Mouse (Mus musculus) spleen, postnatal 36 days (tissue): Measurements from ENCODE around the gene Gas2l2.
A peak's percentile ranks its signal among the peaks of the same experiment; 100 is the strongest.

Experiments used
- DNase-seq, 2 experiments: peaks; one replicate each; pipeline ENCODE4 v3.0.0; 2022; ENCODE audit warnings: low spot score in 2 of 2, mixed read lengths in 1 of 2

Gas2l2 gene

DNA sequence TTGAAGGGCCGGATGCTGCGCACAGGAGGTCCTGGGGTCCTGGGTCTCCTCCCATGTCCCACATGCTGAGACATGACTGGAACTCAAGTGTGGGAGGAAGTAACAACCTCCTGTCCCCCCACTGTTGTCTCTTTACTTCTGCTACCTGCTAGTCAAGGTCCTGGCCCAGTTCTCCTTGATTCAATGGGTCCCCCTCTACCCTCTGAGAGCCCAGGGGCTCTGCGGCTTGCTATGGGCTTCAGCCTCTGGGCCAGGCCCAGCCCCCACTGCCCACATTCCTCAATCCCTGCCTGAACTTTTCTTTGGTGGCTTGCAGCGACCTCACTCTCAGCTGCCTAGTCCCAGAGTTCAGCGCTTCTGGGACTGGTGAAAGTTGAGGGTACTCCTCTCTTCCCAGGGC, at the start of gene Gas2l2:
Gene Gas2l2 (minus strand): TSS at position 101 of the 400 bp plus-strand sequence.
- DNase-seq, result no peak

DNA sequence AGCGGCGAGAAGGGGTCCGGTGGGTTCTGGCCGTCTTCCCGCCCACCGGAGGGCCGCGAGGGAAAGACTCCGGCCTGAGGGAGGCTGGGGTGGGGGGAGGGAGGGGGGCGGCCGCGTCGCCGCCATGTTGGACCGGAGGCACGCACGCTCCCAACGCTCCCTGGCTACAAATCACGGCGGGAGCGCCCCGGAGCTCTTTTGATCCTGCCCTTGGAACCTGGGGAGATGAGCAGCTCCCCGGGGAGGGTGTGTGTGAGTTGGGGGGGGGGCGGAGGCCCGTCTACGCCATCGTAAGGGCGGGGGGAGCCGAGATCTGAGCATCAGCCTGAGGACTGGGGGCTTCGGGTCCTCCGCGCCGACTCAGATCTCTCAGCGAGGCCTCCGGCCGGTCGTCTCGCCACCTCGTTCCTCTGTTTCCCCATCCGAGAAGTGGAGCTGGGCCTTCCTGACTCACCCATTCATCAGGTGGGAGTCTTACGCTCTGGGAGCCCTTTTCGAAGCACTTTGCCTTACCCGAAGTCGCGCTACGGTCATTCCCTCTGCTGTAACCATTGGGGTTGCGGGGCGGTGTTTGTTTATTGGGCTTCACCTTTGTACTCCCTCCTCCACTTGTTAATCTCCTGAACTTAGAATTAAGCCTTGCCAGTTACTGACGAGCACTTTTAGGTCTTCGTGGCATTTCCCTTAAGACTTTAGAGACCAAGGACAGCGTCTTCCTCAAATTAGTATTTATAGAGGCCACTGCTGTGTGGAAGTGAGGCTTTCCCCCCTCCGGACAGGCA, 44.2 kb upstream of the Gas2l2 start:
- DNase-seq, result no peak

DNA sequence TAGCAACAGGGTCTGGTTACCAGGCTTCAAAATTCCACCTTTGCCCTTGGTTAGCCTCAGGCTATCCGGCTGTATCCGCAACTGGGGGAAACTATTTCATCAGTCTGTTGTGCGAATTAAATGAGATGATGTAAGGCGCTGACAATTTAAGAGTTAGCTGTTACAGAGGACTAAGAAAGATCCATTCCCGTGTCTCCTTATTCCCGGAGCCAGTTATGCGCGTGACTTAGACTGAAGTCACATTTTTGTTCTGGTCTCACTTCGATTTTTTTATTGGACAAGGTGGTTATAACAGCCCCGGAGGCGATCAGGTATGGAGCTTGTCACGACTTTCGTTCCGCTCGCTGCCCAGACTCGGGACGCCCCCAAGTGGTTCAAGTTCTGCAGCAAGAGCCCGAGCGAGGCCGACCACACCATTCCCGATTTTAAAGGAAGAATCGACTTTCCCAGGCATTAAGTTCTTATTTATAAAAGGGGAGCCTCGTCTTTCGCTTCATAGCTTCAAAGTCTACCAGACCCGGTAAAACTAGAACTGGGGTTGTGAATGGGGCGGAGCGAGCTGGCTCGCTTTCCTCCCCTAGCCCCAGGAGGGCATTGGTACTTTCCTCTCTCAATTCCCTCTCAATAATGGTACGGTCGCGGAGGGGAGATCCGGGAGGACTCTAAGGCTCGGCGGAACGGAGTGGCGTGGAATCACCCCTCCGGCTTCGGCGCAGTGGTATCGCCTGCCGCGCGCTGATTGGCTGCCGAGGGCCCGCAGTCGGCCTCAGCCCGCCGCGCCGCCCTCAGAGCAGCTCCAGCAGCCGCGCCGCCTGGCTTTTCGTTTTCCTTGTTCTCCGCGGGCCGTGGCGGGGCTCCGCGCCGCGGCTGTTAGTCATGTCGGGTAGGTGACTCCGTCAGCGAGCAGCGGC, 43.3 kb upstream of the Gas2l2 start, which contains the start of gene Taf15:
Gene Taf15 (plus strand): TSS at position 763 of the 911 bp plus-strand sequence.
- DNase-seq, result peak; percentile 98

DNA sequence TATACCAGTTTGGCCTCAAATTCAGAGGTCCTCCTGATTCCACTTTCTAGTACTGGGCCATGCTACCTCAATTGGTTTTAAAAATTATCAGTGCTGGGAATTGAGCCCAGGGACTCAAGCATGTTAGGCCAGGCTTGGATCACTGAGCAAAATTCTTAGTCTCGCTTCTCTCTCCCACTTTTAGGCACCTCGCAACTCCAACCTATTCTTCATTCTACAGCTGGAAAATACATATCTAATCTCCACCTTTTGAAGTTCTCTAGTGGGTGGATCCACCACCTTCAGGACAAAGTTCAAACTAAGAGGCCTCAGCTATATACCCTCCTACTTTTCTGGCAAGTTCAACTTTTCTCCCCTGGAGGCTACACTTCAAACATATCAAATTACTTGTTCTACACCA, 42.5 kb upstream of the Gas2l2 start:
- no peak for DNase-seq

DNA sequence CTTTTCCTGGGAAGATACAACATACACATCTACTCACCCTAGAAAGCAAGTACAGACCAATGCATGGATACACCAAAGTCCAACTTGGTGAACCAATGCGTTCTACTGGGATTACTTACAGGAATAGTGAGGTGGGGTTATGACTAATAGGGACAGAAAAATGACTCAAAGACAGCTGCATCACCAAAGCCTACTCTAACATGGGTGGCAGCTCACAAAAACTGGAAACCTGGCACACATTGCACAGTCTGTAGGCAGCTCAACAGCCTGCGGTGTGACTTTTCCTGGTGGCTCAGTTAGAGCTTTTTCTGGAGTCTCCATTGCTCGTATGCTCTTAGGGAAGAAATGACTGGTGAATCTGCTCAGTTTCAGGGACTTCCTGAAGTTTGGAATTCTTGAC, 39.5 kb upstream of the Gas2l2 start:
- DNase-seq, result no peak

DNA sequence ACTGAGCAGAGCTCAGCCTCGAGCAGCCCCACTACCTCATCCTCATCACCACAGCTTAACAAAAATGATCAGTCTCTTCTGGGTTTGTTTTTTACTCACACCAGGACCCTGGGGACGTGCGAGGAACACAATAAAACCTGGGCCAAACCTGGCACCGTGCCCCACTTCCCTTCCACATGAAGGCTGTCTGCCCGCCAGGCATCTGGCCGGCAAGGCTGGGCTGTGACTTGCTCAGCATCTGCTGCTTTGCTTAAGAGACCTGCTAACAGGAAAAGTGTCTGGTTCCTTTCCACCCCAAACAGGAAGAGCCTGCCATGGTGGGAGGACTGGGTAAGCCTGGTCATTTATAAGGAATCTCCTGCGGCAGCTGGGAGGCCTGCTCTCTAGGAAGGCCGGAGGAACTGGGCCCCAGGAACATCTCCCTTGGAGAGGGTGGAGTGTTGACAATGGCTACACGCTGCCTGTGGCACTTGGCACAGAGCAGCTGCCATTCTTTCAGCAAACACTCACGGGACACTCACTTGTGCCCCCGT, 37.9 kb upstream of the Gas2l2 start:
- no peak for DNase-seq

DNA sequence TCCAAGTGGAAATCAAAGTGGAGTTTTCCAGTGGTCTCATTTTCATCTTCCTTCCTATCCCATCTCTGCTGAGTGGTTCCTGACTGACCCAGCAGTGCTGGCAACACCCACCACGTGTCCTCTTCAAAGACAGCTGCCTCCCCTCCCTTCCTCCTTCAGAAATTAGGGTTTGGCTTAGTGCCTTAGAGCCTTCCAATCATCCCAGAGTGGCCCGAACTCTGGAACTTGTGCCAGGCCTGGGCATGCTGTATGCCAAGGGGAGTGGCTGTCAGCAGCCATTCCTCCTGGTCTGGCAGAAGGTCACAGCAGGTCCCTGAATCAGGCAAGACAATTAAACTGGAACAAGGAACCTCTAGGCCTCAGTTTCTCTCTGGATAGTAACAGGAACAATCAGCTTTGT, 36.7 kb upstream of the Gas2l2 start:
- no peak for DNase-seq

DNA sequence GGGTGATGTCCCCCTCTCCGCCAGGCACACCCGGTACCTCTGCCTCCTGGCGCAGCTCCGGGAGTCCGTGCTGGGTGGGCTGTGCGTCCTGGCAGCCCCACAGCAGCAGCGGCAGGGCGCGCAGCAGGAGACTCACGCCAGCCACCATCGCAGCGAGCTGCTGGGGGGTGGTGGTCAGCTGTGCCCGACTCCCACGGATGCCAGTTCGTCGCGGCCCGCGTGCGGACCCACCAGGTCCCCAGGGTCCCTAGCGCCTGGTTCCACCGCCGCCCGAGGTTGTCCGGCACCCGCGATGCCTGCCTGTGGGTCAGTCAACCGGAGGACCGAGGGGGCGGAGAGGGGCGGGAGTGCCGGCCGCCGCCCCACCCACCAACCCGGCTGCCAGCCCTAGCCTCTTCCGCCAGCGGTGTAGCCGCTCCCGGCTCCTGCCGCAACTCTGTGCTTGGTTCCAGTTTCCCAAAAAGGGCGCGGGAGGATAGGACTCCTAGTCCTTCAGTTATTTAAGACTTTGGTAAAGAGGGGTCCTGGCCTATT, 33.5 kb upstream of the Gas2l2 start, which contains the start of gene Mmp28:
Gene Mmp28 (minus strand): TSS at position 361 of the 534 bp plus-strand sequence.
- peak in 1 of 2 experiments; percentile 35 for DNase-seq

DNA sequence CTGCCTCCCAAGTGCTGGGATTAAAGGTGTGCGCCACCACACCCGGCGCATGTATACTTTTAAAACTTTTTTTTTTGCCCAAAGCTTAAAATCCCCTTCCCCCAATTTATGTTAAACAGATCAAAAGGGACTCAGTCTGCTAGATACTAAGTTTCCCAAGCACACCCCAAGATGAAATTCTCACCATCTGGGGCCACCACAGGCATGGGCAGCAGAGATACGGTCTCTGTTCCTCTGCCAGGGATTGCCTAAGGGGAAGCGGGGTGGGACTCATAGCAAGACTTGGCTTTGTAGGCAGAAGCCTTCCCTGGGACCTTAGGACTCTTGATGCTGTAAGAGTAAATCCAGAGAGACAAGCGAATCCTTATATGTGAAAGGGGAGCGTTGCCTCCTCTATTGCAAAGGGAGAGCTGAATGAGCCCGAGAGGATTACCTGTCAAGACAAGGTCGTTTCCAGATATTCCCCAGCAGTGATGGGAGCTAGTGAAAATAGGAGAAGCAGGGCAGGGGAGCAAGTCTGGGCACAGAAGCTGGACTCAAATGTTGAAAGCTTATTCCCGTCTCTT, 32.3 kb upstream of the Gas2l2 start:
- no peak for DNase-seq

DNA sequence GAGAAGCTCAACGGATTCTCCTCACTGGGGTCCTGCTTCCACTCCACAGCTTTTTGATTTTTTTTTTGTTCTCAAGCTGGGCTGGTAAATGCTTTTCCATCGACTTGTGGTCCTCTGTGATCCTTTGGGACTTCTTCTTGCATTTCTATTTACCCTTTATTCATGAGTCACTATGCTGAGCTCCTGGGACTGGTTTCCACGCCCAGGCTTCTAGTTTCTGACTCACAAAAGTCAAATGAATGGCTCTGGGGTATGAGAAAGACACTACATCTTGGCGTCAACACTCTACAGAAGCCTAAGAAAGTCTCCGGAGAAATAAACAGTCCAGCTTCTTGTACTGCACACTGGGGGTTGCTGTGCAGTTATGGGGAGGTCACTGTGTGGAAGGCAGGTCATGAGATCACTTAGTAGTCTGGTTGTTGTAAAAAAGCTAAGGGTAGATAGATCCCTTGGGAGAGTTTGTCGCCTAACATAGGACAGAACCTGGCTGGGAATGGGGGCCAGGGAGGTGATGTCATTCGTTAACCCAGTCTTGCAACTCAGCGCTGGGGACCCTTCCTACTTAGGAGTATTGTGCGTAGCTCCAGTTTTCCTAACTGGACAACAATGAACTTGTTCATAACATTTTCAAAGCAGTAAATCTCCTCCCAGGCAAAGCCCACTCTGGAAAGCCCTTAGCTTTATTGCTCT, 28.8 kb upstream of the Gas2l2 start:
- DNase-seq, result no peak

DNA sequence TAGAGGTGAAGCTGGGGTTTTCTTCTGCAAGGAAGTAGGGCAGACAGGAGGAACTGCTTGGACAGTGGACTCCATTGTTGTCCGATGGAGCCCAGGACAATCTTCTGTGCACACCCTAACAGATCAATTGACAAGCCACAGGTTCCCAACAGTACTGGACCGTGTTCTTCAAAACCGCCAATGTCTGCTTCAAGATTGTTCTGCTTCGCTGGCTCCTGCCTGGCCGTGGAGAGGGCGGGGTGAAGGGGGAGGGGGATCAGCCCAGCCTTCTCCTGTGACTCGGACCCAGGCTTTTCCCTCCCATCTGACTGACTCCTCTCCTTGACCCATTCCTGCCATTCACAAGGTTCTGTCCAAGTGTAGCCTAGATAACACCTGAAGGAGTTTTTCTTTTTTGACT, 28.0 kb upstream of the Gas2l2 start:
- DNase-seq, result no peak

DNA sequence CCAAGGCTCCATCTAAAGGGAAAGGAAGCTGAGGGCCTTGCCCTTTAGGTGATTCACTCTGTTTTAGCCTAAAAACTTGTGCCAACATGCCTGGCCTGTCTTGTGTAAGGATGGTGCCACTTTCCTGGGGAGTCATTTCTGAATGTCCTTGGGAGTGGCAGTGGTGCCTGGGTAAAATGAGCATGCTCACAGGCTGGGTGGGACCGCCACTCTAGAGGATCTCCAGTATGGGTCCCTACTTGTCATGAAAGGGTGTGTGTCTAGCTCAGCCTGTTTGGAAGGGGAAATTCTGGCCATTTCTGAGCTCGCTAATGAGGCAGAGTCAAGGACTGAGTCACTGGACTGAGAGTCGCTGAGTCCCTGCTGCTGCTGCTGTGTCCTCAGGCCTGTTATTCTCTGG, 26.4 kb upstream of the Gas2l2 start:
- DNase-seq, result no peak

DNA sequence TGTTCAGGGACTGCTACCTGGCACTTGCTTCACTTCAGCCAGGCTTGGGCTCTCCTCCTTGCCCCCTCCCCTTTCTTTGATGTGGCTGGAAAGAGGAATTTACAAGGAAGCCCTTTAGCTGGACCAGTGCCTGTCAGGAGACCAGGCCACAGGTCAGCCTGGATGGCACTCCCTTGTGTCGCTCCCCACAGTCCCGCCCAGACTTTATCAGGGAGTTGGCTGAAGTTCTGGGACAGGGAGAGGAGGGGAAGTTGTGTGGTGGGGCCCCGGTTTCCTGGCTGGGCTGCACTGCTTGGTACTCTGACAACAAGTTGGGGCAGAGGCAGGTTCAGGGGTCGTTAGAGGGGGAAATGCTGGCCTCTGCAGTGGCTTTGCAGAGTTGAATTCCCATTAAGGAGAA, 25.3 kb upstream of the Gas2l2 start:
- DNase-seq, result no peak

DNA sequence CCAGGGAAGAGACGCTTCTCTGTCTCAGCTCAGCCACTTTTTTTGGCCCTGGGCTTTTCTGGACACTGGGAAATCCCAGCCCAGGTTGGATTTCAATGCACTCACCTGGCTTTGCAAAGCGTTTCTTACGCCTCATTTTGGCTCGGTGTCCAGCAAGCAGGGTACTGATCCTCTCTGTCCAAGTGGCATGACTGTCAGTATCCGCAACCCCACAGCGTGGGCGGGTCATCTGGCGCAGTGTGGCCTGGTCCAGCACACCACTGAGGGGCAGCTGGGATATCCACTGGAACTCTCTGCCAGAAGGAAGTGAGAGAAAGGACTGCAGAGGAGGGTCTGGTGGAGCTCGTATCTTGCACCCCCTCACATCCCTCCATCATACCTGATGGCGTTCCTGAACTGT, 22.0 kb upstream of the Gas2l2 start:
- no peak for DNase-seq

DNA sequence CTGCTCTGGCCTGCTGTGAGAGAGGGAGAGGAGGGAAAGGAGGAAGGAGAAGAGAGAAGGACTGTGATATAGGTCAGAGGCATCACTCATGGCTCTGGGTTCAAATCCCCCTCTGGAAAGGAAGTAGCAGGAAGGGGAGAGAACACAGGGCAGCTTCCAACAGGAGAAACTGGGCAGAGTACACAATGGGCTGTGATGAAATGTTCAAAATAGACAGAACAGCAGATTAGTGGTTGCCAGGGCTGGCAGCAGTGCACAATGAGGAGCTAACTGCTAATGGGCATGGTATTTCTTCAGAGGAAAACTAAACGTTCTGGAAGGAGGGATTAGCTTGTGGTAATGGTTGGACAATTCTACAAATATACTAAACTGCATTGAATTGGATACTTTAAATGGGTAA, 21.3 kb upstream of the Gas2l2 start:
- DNase-seq, result no peak

DNA sequence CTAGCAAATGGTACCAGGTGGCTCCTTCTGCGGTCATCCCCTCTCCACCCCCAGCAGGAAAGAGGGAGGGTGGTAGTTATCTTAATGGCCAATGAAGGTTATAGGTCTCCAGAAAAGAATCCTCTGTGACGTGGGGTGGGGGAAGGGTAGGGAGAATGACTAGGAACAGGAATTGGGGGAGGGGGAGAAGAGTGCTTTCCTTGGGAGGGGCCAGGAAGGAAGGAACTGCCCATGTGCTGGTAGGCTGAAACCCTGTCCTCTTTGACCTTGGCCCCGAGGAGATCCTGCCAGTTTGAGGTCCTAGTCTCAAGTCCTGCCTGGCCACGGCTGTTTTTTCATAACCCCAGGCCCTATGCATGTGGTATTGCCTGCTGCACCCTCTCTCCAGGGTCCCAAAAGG, 20.0 kb upstream of the Gas2l2 start:
- DNase-seq, result no peak

DNA sequence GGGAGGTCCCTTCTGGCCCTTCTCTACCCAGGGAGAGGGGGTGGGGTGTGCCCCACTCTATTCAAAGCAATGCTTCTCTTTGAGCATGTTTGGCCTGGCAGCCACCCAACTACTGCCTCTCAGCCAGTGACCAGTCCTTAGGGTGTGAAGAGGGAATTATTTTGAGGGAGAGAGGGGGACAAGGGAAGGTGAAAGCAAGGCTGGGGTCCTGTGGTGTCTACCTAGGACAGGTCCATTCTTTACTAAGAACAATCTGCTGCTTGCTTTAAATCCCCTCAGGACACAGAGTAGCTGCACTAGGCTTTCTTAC, 19.6 kb upstream of the Gas2l2 start:
- DNase-seq, result no peak

DNA sequence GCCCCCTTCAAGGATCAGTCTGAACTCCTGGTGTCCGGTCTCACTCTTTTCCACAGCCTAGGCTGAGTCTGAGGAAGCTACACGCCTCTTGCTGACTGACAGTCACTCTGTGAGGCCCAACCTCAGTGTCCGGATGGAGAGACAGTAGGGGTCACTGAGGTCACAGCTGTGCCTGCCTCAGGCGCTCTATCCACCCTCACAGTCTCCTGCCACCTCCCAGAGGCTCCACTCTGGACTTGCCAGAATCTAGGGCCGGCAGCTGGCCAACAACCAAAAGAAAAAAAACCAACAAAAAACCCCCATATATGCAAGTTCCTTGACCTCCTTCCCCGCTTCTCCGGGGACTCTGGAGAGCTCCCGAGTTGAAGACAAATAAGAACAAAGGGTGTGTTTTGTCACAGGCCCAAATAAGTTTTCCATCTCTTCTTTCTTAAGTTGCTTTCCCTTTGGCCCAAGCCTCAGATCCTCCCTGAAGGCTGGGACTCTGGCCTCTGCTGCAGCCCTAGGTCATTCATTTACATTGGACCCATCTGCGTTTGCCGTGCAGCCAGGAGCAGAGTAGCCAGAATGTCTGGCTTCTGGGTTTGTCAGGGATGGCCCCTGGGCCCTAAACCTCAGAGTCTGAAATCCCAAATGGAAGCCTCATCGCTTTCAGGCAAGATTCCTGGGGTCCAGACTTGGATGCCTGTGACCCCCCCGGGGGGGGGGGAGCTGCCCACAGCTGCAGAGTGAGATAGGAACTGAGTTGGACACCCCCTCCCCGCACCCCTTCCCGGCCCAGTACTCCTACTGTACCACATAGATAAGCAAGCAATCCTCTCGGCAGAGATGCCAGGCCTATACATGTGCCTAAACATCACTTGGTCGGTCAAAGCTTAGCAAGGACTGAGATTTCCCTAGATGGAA, 19.0 kb upstream of the Gas2l2 start:
- no peak for DNase-seq

DNA sequence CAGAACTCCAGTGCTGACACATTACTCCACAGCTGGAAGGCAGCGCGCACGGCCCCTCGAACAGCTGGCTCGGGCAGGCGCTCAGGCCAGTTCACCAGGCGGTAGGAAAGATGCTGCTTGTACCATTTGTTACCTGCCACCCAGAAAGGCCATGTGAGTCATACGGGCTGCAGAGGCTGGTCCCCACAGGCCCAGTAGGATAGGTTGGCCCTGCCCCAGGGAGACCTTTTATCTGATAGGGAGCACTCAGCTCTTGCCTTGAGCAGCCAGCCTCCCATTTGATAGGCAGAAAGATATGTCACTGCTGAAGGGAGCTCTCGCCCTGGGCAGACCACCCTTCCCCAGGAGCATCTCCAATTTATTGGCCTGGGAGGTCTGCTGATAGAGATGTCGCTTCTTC, 18.4 kb upstream of the Gas2l2 start:
- no peak for DNase-seq

DNA sequence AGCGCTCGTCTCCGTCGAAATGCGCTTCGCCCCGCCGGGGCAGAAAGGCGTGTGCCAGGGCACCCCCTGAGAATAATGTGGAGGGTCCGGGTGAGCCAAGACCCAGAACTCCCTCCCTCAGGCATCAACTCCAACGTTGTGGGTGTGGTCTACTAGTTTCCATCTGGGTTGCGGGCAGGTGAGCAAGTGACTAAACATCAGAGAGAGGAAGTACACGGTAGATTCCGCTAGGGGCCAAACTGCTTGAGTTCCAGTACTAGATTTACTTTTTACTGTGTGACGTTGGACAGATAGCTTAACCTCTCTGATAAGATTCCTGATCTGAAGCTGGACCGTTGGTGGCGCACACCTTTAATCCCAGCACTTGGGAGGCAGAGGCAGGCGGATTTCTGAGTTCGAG, 15.7 kb upstream of the Gas2l2 start:
- no peak for DNase-seq
